Mouse (Mus musculus): ENCODE results near the gene March10. TPM values are rescaled to one million over a fixed set of nuclear protein-coding genes. Genes with fewer than 3 reads are reported as not detected.

March10 gene
- total RNA-seq, 2 experiments from 2014 or later: not detected

DNA sequence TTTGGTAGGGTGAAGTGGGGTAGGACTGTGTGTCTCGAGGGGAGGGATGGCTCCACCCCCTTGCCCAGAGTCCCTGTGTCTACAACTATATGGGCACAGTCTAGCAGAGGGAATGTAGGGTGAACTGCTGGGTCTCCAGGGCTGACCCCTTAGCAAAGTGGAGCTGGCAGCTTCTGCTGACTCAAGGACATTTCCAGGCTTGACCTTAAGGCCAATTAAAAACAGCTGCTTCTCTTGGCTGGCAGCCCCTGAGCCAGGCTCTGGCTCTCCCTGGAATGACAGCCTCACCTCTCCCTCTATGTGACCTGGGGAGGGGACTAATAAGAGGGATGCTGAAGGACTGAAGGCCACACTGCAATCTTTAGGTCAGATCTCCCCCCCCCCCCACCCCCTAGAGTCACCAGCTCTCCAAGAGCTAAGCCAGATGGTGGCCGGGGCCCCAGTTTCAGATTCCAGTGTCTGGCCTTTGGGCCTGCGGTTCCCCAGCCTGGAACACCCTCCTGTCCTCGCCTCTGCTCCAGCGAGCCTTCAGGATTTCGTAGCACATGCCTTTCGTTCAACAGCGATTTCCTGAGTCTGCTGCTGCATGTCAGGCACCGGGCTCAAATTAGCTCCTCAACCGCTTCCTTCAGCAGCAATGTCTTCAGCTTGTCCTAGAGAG, 143.4 kb downstream of the March10 start:
- DNase-seq: peak in 1 of 2 experiments; percentile 32

DNA sequence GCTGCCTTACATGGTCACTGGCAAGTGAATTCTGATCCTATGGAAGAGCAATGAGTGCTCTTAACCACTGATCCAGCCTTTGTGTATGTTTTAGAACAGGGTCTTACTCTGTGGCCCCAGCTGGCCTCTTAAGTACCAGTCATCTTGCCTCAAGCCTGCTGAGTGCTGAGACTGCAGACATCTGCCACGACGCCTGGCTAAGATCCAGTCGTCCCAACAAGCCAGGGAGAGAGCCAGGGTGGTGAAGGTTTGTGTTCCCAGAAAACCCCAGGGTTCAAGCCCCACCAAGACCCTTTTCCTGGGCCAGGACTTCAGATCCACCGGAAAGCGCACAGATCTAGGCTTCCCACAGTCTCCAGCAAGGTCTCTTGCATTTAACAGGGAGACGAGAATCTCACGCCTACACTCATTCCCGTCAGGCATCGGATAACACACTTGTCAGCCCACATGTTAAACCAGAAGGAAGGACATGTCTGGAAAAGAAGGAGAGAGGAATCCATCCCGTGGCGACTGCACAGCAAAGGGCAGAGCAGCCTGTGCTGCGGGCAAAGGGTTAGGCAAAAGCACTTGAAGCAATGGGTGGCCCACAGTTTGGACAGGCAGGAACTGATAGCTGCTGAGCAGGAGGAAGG, 144.1 kb downstream of the March10 start:
- no peak for DNase-seq

- DNase-seq: peak; percentile 57 to 62
Observed at GRCm38 (mm10) chr11:105311291-105311975, 145.1 kb downstream of the March10 start.

Other genes starting within 250 kb of the March10 start
- gene Mrc2, start 164.1 kb downstream of the March10 start, total RNA-seq (2021): 10 to 100 TPM; 24.7 to 28.3 TPM
- 10 to 100 TPM; 17.2 to 18.2 TPM for gene Tanc2, start 133.3 kb upstream of the March10 start, total RNA-seq (2021)